In genomic region chr16:22341236-22341671, GRCm38 (mm10) we compare ENCODE assay signal across 10 mouse cellular contexts.
DNase-seq lines count a peak whose midpoint lies in the region; ATAC-seq lines count a peak whose summit lies in the region.
"Had no signal": no experiment of that assay in that cellular context is flagged by ENCODE, and none has a peak within 500 bp of the region (broad histone marks: within the 10 kb centered on the region; RNA-seq: fewer than 3 reads in every experiment).

No protein-coding gene starts in this region.

- no peaks in the 10 kb centered on the region for H3K36me3 ChIP-seq in hindbrain, embryonic 16.5 days (ENCODE audit: control insufficient read depth, insufficient read depth, low read length)
- no peaks in the 10 kb centered on the region for H3K36me3 ChIP-seq in hindbrain, embryonic 13.5 days
- H3K36me3 ChIP-seq: forebrain, embryonic 12.5 days; stomach, embryonic 15.5 days had no signal

- DNase-seq in 3T3-L1 (ENCODE audit: low read depth, low spot score) (peak; percentile 6), NIH3T3 (ENCODE audit: low read depth) (peak; percentile 84)
- DNase-seq in heart, postnatal 14 days: peak; percentile 7 to 37
- no peak for DNase-seq in embryo, embryonic 11 days
- no peak for DNase-seq in left cerebral cortex, postnatal 36 days (ENCODE audit: low spot score in 2 of 2)
- DNase-seq in left cerebral cortex, adult 18-20 months (ENCODE audit: low spot score in 2 of 2): no peak

- H3K9ac ChIP-seq in hindbrain, embryonic 16.5 days (ENCODE audit: low read depth, low read length): no peak overlapping the region
- no peak overlapping the region for H3K9ac ChIP-seq in hindbrain, embryonic 13.5 days
- H3K9ac ChIP-seq: forebrain, embryonic 12.5 days; stomach, embryonic 15.5 days had no signal

- H3K9me3 ChIP-seq in hindbrain, embryonic 16.5 days (ENCODE audit: control insufficient read depth, low read length): no peaks in the 10 kb centered on the region
- no peaks in the 10 kb centered on the region for H3K9me3 ChIP-seq in hindbrain, embryonic 13.5 days
- H3K9me3 ChIP-seq: forebrain, embryonic 12.5 days; stomach, embryonic 15.5 days had no signal

- no peak overlapping the region for H3K4me3 ChIP-seq in hindbrain, embryonic 16.5 days (ENCODE audit: low read length)
- H3K4me3 ChIP-seq in hindbrain, embryonic 13.5 days: no peak overlapping the region
- H3K4me3 ChIP-seq: forebrain, embryonic 12.5 days; stomach, embryonic 15.5 days had no signal

- intact Hi-C loops in heart, postnatal 14 days (cut with DNase I): no loop called here
- intact Hi-C loops in left cerebral cortex, postnatal 36 days (cut with DNase I): no loop called here

- no peaks in the 10 kb centered on the region for H3K27me3 ChIP-seq in hindbrain, embryonic 16.5 days (replicated peaks; ENCODE audit: control insufficient read depth, insufficient read depth, low read length)
- H3K27me3 ChIP-seq in hindbrain, embryonic 13.5 days: no peaks in the 10 kb centered on the region
- H3K27me3 ChIP-seq: forebrain, embryonic 12.5 days; stomach, embryonic 15.5 days had no signal

- peak; percentile 69 for ATAC-seq in hindbrain, embryonic 16.5 days
- ATAC-seq in hindbrain, embryonic 13.5 days (ENCODE audit: low FRiP score): no peak

- no peak overlapping the region for H3K27ac ChIP-seq in hindbrain, embryonic 16.5 days (ENCODE audit: low read depth, low read length)
- no peak overlapping the region for H3K27ac ChIP-seq in hindbrain, embryonic 13.5 days
- H3K27ac ChIP-seq: forebrain, embryonic 12.5 days; stomach, embryonic 15.5 days had no signal

- no peak overlapping the region for H3K4me2 ChIP-seq in hindbrain, embryonic 16.5 days (ENCODE audit: low read length)
- H3K4me2 ChIP-seq in hindbrain, embryonic 13.5 days: no peak overlapping the region
- H3K4me2 ChIP-seq: forebrain, embryonic 12.5 days; stomach, embryonic 15.5 days had no signal

- H3K4me1 ChIP-seq in hindbrain, embryonic 16.5 days (ENCODE audit: control insufficient read depth, insufficient read depth, low read depth, low read length): no peaks in the 10 kb centered on the region
- H3K4me1 ChIP-seq in hindbrain, embryonic 13.5 days (replicated peaks): no peaks in the 10 kb centered on the region
- H3K4me1 ChIP-seq: forebrain, embryonic 12.5 days had no signal

- WGBS in hindbrain, embryonic 16.5 days: 57% methylated on average over 4 of the region's 4 CpGs
- 80% methylated on average over 4 of the region's 4 CpGs for WGBS in hindbrain, embryonic 13.5 days

Comparison
In these comparisons a context has a peak if more than half of its experiments do, and no peak if none do; other contexts are left out.
1. DNase-seq: peak in 3T3-L1 (single experiment), NIH3T3 (single experiment) and heart, postnatal 14 days (2 of 2); none in embryo, embryonic 11 days (single experiment), left cerebral cortex, postnatal 36 days (0 of 2) and left cerebral cortex, adult 18-20 months (0 of 2).